Mouse (Mus musculus) retina, embryonic 14.5 days (tissue): ENCODE measurements at regions not wholly inside any gene's neighbourhood (a gene's known extent, or its start where the extent isn't known, plus 50 kb on each side); places are given as distances from the start of the nearest gene placed in this dataset.
A peak's percentile ranks its signal among the peaks of the same experiment; 100 is the strongest.

Experiments used
- DNase-seq: peaks from one replicate; pipeline ENCODE4 v3.0.0-alpha.2; 2015; ENCODE audit warnings: low spot score

DNA sequence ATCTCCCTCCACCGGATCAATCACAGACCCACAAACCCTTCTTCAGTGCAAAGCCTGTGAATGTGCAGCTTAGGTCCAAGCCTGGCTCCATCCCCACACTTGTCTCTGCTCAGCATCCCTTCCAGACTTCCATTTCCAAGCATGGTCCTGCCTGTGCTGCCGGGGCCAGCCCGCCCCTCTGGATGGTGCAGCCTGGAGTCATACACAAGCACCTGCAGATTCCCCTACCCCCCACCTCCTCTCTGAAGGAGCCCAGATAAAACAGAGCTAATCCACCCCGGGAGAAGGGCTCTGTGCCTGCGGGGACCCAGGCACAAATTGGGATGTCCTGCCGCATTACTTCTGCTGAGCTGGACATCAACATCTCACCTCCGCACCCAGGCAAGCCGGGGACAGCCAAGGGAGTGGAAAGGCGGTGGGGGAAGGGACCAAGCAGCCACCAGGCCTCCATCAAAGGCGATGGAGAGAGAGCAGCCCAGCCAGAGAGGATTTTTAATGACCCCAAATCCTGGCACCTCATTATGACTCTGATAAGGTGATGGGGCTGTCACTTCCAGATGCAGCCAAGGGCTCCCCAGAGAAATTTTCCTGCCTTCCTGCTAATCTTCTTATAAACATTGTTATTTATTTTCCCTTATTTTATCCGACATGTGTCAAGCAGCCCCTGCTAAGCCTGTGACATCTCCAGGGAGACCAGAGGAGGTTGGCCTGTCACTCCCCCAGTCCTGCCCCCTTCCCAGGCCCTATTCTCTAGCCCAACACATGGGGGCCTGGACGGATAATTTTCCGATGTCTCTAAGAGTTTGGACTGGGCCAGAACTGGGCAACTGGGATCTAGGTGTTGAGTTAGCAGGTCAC, 105.5 kb upstream of the Unc5b start:
- DNase-seq, result peak; percentile 74

DNA sequence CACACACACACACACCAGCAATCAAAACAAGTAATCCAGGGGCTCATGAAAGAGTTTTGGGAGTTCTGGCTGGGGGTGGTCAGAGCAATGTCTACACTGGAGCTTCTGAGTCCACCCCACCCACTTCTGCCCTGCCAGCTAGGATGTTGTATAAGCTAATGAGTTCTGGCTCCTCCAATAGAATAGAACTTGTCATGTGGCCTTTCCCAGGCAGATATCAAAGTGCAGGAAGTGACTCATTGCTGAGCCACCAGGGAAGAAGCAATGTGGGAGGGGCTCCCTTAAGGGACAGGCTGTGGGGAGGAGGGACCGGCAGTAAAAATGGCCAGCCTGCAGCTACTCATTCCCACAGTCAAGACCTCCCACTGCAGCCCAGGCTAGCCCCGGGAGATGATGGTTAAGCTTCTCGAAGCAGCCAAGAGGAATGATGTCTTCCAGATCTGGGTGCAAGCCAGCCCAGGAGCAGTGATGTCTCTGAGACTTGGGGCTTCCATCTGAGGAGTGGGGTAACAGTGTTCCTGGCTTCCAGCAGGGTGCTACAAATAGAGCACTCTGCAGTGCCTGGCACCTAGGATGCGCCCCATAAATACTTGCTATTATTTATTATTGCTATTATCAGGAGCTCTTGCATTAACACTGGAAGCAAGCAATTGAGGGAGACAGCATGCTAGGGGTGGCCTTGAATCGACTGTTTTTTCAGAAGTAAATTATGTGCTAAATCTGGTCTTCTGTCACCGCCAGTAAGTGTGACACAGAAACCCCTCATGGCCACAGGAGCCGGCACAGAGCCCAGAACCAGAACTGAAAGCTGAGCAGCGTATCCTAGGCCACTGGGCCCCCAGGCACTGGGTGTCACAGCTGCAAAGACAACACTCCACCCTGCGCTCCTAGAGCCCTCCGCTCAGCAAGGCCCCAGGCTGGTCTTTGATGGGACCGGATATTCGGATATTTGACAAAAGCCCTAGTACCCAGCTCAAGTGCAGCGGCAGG, 103.2 kb upstream of the Unc5b start:
- no peak for DNase-seq

DNA sequence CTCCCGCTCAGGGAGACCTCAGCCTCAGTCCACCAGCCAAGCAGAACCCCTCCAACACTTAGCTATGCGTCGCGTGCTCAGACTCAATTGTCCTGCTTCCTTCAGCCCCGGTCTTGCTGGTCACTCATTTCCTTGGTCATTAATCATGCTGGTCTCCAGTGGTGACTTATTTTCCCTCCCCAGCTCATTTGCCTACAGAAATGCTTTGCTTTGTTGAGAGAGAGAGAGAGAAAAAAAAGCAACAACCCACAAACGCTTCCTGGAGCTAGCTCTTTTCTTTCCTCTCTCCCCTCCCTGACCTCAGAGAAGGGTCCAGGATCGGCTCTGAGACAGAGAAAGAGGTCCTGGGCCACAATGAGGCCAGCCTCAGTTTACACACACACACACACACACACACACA, 102.5 kb upstream of the Unc5b start:
- DNase-seq, result no peak

DNA sequence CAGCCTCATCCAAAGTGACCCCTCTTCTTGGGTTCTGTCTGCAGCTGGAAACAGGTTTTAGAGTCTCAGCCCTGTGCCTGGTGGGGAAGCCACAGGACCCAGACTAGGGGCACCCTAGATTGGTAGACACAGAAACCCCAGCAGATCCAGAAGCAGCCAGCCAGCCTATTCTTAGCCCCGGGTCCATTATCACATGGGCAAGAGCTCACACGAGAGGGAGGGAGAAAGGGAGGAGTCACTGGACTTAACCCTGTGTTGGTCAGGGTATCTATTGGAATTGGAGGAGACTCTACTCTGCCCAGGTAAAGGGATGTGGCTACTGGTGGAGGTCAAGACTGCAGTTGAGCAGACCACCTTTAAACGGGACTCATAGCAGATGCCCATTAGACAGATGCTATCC, 101.5 kb upstream of the Unc5b start:
- DNase-seq, result no peak

DNA sequence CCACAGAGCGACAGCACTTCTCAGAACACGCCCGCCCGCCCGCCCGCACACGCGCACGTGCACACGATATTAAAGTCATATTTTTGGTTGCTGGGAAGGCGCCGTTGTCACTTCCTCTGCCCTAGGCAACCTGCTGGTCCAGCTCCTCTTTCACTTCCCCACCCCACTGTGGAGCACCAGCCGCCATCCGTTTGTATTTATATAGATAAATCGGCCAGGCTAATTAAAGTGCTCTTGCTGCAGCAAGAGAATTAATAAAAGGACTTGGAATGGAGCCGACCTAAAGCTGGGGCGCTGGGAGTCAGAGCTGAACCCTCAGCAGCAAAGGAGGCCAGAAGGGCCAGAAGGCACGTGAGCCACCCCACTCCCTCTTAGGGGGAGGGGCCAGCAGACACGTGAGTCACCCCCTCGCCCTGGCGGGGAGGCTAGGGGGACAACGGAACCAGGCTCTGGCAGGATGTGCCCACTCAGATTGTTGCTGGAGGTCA, 100.6 kb upstream of the Unc5b start:
- DNase-seq, result peak; percentile 19

DNA sequence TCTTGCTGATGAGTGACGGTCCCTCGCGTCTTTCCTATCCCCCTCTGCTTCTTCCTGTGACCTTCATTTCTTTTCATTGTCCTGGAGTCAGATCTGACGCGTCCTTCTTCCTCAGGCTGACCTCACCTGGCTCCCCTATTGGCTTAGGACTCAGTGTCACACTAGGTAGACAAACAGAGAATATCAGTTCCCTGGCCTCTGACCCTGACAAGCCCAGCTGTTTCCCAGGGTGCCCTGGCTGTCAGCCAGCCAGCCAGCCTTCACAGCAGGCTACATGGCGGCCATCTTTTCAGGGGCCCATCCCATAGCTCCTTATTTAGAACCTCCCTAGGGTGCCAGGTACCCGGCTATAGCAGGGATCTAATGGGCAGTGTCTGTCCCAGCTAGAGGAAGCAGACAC, 97.3 kb upstream of the Unc5b start:
- no peak for DNase-seq

DNA sequence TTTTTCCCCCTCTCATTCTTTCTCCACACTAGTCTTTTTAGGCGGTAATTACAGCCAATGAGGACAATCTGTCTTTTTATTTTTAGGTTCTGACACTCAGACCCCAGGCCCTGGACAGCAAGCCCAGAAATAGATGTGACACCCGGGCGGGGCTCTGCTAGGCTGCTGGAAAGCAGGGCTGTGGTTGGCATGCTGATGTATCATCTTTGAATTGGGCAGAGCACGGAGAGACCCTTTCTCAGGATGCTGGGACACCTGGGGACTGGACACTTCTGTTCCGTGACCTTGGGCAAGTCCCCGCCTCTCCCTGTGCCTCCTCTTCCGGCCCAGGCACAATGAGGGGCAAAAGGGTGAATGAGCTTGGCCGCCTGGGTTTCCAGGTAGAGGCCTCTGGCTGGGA, 96.8 kb upstream of the Unc5b start:
- DNase-seq, result no peak

DNA sequence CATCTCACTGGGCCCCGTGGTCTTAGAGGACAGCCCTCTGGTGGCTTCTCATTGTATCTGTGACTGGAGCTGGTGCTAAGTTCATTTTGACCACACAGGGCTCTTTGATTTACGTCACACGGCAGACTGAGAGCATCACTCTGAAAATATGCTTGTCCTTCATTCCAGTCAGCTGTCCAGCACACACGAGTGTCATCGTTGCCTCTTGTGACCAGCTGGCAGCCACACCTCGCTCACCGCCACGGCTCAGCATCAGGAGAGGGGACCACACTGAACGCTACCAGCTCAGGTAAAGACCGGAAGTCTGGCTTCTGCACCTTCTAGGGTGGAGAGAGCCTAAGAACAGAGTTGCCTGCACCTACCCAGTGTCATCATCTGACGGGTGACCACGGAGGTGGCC, 95.3 kb upstream of the Unc5b start:
- DNase-seq, result no peak

DNA sequence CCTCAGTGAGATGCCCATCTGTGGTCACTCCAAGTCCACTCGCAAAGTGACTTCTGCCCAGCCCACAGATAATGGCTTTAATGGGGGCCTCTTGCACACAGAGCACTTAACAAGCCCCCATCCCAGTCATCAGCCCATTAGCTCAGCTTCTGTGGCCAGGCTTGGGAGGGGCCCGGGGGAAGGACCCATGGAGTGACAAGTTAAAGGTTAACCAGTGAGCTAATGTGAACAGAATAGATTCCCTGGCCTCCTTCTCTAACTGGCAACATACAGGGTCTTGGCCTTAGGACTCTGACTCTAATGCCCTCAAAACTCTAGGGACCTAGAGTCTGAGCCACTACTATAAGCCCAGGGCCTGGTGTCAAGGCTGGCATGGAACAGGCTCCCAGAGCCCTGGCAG, 94.3 kb upstream of the Unc5b start:
- DNase-seq, result peak; percentile 57

DNA sequence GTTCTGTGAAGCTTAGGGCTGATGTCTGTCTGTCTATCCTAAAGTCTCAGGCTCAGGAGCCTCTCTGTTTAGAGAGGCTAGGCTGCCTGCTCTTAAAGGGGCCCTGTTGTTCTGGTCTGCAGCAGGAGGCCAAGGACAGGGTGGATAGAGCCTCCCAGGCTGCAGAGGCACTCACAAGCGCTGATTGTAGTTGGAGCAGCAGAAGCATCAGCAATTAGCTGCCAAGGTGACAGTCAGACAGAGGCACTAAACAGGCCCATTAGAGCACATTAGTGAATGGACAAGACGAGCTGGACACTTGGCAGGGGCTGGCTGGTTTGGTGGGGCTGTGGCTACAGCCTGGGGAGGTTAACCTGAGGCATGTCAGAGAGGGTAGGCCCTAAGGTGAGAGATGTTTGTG, 93.8 kb upstream of the Unc5b start:
- DNase-seq, result peak; percentile 70

DNA sequence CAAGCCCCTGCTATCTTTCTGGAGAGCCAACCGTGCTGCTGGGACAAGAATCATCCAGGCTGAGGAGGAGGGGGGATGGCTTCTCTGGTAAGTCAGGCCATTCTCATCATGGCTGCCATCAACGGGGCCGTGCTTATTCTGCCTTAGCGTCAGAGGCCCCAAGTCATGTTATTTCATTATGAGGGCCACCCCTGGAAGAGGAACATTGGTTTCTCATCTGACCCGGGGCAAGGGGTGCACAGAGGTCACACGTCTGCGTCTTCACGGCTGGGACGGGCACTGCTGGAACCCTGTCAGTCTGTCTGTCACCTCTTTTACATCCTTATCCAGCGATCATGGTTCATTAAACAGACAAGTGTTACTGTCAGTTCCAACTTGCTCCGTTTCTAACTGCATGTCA, 92.4 kb upstream of the Unc5b start:
- DNase-seq, result no peak

DNA sequence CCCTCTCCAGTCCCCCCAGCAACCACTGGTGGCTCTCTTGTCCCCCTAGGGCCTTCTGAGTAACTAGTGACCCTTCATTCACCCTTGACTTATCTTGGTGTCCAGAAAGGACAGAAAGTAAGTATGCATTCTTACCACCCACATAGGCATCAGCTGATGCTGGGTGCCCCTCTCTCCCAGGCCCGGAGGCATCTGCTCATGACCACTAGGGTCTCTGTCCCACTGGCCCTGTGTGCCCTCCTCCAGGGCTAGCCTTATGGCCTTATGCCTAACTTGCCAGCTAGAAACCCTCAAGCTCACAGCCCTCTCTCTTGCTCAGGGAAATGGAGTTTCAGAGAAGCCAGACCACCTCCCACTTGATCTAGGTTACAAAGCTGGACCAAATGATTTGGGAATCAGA, 89.2 kb upstream of the Unc5b start:
- no peak for DNase-seq

DNA sequence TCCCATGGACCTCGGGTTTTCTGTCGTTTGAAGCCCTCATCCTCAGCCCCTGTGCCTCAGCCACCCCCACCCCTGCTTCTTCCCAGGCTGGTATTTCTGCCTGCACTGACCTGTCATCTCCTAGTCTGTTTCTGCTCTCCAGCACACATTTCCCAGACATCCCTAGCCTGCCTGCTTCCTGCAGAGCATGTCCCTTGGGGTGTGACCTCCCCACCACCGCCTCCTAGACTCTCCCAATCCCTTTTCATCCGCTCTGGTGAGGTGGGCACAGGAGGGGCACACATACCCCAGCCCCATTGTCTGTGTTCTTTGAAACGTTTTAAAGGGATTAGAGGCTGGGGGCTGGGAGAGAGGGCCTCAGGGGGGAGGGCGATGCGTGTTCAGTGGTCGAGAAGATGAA, 86.6 kb upstream of the Unc5b start:
- peak; percentile 65 for DNase-seq

DNA sequence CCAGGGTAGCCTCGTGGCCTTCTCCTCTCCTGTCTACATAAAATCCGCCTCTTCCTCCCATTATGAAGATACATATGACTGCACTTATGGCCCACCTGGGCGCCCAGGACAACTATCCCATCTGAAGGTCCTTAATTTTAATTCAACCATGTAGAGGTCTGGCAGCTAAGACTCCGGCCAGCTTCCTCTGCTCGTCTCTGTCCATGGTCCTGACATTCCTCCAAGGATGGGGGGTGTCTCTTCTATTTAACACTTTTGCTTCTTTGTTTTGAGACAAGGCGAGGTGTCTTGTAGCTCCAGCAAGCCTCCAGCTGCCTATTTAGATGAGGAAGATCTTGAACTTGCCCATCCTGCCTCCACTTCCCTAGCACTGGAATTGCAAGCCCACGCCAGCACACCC, 83.0 kb upstream of the Unc5b start:
- peak; percentile 71 for DNase-seq

DNA sequence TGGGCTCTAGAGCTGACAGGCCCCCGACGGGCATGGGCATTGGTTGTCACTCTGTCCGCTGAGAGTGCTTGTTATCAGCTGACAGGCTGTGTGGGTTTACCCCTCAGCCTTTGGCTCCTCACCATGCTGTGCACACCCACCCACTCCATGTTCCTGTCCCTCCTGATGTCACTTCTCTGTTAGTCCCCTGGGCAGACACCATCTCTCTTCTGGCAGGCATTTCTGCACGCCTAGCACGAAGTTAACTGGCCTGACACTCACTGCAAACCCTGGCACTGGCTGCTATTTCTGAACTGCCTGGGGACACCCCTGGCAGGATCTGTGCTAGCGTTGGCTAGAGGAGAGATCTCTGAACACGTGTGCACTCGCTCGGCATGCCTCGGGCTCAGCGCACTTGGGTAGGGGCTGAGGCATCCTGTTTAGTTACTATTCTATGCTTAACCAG, 82.1 kb upstream of the Unc5b start:
- DNase-seq, result no peak

DNA sequence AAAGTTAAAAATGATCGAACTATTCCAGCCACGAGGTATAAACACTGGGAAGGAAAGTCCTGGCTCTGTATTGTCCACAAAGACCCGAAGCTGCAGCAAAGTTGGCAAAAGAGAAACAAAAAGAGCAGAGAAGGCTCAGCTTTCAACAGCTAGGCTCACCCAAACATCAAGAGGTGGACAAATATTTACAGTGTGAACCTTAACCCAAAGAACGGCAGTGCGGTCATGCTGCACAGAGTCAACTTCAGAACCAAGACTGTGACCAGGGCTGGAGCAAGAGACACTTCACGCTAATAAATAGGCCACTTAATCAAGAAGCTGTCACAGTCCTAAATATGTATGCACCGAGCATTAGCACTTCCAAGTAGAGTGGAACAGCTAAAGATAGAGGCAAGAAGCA, 73.0 kb upstream of the Unc5b start:
- no peak for DNase-seq

DNA sequence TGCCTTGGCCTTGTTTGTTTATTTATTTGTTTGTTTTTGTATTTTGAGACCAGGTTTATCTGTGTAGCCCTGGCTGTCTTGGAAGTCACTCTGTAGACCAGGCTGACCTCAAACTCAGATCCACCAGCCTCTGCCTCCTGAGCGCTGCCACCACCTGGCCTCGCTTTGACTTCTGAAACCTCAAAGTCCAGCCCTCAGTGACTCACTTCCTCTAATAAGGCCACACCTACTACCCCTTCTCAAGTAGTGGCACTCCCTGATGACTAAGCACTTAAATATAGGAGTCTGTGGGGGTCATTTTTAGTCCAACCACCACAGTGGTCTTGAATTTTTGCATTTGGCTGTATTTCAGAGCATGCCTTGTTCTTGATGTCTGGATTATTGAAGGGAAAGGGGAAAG, 69.6 kb upstream of the Unc5b start:
- no peak for DNase-seq

DNA sequence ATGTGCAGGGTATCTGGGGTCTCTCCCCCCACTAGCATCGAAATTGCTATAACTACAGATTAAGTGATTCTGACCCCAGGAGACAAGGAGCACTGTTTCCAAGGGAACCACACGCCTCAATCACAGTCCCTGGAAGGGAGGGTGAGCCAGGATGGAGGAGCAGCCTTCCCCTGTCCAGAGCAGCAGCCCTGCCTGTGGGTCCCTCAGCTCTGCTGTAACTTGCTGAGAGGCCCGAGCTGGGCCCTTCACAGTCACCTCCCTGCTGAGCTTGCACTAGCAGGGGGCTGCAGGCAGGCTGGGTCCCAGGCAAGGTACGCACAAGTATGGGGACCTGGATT, 62.4 kb upstream of the Unc5b start:
- DNase-seq, result peak; percentile 52

DNA sequence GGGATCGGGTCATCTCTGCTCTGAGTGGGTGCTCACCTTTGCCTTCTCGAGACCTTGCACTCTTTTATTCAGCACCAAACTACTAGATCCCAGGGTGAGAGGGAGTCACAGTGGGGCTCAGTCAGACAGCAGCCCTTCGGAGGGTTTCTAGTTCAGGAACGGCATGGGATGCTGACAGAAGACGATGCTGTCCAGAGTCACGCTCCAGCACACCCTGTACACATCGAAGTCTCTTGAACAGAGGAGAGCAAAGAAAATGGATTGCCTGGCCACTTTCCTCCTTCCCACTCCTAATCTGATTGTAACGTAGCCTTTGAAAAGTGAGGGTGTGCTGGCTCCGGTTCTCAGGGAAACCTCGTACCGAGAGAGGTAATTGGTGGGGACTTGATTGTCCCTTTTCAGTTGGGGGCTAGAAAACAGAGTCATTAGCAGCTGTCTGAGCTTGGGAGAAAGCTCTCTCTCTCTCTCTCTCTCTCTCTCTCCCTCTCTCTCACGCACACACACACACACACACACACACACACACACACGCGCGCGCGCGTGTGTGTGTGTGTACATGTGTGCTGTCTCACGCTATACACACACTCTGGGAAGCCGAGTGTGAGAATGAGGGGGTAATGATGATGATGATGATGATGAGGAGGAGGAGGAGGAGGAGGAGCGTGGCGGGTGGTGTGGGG, 61.9 kb upstream of the Unc5b start:
- DNase-seq, result peak; percentile 32

DNA sequence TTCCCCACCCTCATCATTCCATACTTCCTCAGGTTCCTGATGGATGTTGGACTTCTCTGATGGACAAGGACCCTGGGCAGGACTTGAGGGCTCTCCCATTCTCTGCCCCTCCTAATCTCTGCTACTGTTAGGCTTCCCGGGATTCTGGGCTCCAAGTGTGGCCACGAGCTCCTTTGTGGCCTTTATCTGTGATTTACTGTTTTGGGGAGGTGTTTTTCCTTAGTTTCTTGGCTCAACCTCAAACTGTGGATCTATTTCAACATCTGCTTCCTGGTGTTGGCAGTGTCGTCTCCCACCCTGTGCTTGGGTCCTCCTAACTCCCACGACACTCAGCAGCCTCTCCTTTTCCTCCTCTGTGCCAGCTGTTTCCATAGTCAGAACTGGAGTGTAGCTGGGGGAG, 61.3 kb upstream of the Unc5b start:
- no peak for DNase-seq

DNA sequence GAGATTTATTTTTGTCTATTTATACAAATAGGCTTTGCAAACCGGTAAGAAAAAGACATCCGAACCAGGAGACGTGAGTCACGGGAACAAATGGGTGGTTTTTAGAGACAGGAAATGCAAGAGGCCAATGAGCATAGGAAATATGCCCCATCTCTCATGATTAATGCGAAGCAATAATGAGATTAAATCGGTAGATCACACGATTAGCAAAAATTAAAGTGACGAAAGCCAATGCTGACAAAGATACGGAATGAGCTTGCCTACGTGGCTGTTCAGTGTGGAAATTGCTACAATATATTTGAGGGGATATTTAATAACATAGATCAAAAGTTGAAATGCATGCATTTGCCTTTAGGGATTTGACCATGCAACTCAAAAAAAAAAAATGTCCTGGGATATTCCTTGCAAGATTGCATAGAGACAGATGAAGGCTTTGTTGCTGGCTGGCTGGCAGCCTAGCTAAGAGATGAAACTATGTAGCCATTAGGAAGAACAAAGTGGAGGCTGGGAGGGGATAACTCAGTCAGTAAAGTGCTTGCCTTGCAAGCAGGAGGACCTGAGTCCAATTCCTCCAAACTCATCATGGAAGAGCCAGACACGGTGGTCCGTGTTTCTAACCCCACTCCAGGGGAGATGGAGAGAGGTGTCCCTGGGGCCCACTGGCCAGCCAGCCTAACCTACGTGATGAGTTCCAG, 60.2 kb upstream of the Unc5b start:
- DNase-seq, result no peak

DNA sequence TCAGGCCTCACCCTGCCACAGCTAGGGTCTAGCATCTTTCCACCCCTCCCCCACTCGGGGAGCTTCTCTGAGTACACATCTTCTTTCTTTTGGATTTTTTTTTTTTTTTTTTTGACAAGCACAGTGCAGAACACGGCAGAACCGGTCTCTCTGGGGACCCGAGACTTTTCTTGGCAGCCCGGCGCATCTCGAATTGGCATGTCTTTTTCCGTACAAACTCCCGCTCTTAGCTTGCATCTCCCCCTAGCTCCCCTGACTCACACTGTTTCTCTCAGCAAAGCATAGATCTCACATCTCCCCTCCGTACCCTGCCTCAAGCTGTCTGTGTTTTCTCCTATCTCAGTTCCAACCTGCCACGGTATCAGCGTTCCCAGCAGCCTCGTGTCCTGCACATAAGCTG, 58.4 kb upstream of the Unc5b start:
- DNase-seq, result no peak
